13 mouse cellular contexts compared by ENCODE assay signal in the genomic region with DNA sequence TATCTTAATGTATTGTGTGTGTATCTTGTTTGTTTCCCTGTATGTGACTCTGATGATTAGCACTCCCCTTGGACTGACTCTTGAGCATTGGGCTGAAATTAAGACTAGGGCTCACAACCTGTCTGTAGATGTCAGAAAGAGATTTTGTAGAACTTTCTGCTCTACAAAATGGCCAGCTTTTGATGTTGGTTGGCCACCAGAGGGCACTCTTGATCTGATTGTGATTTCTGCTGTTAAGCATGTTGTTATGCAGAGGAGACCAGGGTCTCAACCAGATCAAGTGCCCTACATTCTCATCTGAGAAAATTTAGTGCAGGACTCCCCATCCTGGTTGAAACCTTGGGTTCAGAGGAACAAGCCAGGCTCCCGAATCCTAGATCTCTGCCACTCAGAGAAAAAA. TPM values are rescaled to one million over a fixed set of nuclear protein-coding genes. Genes with fewer than 3 reads are reported as not detected.
DNase-seq lines count a peak whose midpoint lies in the region; ATAC-seq lines count a peak whose summit lies in the region.
"Had no signal": no experiment of that assay in that cellular context is flagged by ENCODE, and none has a peak within 500 bp of the region (broad histone marks: within the 10 kb centered on the region; RNA-seq: fewer than 3 reads in every experiment).

No protein-coding gene starts in this region.

- H3K4me2 ChIP-seq in kidney, embryonic 14.5 days (replicated peaks; ENCODE audit: low read depth, low read length) = no peak overlapping the region
- no peak overlapping the region for H3K4me2 ChIP-seq in neural tube, embryonic 15.5 days
- H3K4me2 ChIP-seq: heart, embryonic 12.5 days had no signal

- H3K27ac ChIP-seq in kidney, embryonic 14.5 days (ENCODE audit: low read depth, low read length) = no peak overlapping the region
- no peak overlapping the region for H3K27ac ChIP-seq in neural tube, embryonic 15.5 days (replicated peaks)
- H3K27ac ChIP-seq: forebrain, embryonic 10.5 days had no signal

- no peaks in the 10 kb centered on the region for H3K36me3 ChIP-seq in kidney, embryonic 14.5 days (ENCODE audit: control insufficient read depth, insufficient read depth, low read length)
- no peaks in the 10 kb centered on the region for H3K36me3 ChIP-seq in neural tube, embryonic 15.5 days
- H3K36me3 ChIP-seq: forebrain, embryonic 10.5 days; heart, embryonic 12.5 days had no signal

- peaks cover 6% of the 10 kb centered on the region; the same call in 1 of the 2 replicates for H3K9me3 ChIP-seq in kidney, embryonic 14.5 days (ENCODE audit: control insufficient read depth, low read length)
- no peaks in the 10 kb centered on the region for H3K9me3 ChIP-seq in neural tube, embryonic 15.5 days (replicated peaks)

- WGBS in kidney, embryonic 14.5 days = 85% methylated on average over 1 of the region's 1 CpGs
- 92% methylated on average over 1 of the region's 1 CpGs for WGBS in neural tube, embryonic 15.5 days

- H3K4me1 ChIP-seq in kidney, embryonic 14.5 days (ENCODE audit: control insufficient read depth, insufficient read depth, low read length) = no peaks in the 10 kb centered on the region
- H3K4me1 ChIP-seq in neural tube, embryonic 15.5 days = no peaks in the 10 kb centered on the region
- H3K4me1 ChIP-seq: forebrain, embryonic 10.5 days; heart, embryonic 12.5 days had no signal

- H3K4me3 ChIP-seq in kidney, embryonic 14.5 days (ENCODE audit: low read length) = no peak overlapping the region
- no peak overlapping the region for H3K4me3 ChIP-seq in neural tube, embryonic 15.5 days (replicated peaks)
- H3K4me3 ChIP-seq: forebrain, embryonic 10.5 days; heart, embryonic 12.5 days; myocyte had no signal

- no peak for ATAC-seq in kidney, embryonic 14.5 days (ENCODE audit: low FRiP score, low TSS enrichment)
- ATAC-seq in neural tube, embryonic 15.5 days (ENCODE audit: low FRiP score) = no peak

- DNase-seq in kidney, adult 9 months = peak; percentile 28
- DNase-seq in 416B (ENCODE audit: low read depth) = peak; percentile 54
- DNase-seq in B cell, adult 2 months = peak; percentile 51 to 56
- DNase-seq in kidney, postnatal 36 days = peak; percentile 1 to 56
- no peak for DNase-seq in urinary bladder, postnatal 36 days (ENCODE audit: low spot score in 2 of 2)
- DNase-seq: cerebellum, adult 18-20 months had no signal

- H3K27me3 ChIP-seq in kidney, embryonic 14.5 days (ENCODE audit: control insufficient read depth, insufficient read depth, low read length) = no peaks in the 10 kb centered on the region
- H3K27me3 ChIP-seq in neural tube, embryonic 15.5 days (replicated peaks) = no peaks in the 10 kb centered on the region
- H3K27me3 ChIP-seq: heart, embryonic 12.5 days had no signal

- H3K9ac ChIP-seq in kidney, embryonic 14.5 days (ENCODE audit: low read depth, low read length) = no peak overlapping the region
- H3K9ac ChIP-seq in neural tube, embryonic 15.5 days (replicated peaks) = no peak overlapping the region
- H3K9ac ChIP-seq: heart, embryonic 12.5 days had no signal

RNA-seq across cellular contexts. Expression of gene Hdac9, which starts 21.0 kb away (rescaled TPM):
- polyA plus RNA-seq in kidney, embryonic 14.5 days (2014; fragmentation: Nextera tagmentation; extraction: Ambion mirVana) = 4.6 and 5.3 TPM in 2 replicates
- polyA plus RNA-seq in neural tube, embryonic 15.5 days (2015; fragmentation: Nextera tagmentation; extraction: Ambion mirVana) = 9.9 and 11.4 TPM in 2 replicates

RNA-seq across cellular contexts. Expression of gene Prps1l1, which starts 46.6 kb away (rescaled TPM):
- polyA plus RNA-seq in kidney, embryonic 14.5 days (2014; fragmentation: Nextera tagmentation; extraction: Ambion mirVana) = not detected in 2 replicates
- polyA plus RNA-seq in neural tube, embryonic 15.5 days (2015; fragmentation: Nextera tagmentation; extraction: Ambion mirVana) = not detected in 2 replicates
- polyA plus RNA-seq: forebrain, embryonic 10.5 days; heart, embryonic 12.5 days; liver, embryonic 16.5 days; myocyte; spleen, adult 2 months had no signal

Comparison
In these comparisons a context has a peak if more than half of its experiments do, and no peak if none do; other contexts are left out.
1. DNase-seq: peak in kidney, adult 9 months (single experiment), 416B (single experiment), B cell, adult 2 months (2 of 2) and kidney, postnatal 36 days (2 of 2); none in urinary bladder, postnatal 36 days (0 of 2).